Mouse (Mus musculus) urinary bladder, postnatal 36 days (tissue): ENCODE data around the gene Bach2.

ENCODE experiments used
- DNase-seq, 2 experiments: peaks; one replicate each; pipeline ENCODE4 v3.0.0; 2022; ENCODE audit warnings: low spot score in 2 of 2, mixed read lengths in 1 of 2

Bach2 gene

GRCm38 (mm10) chr4:32529443-32529995, 290.9 kb downstream of the Bach2 start:
- DNase-seq: no peak

DNA sequence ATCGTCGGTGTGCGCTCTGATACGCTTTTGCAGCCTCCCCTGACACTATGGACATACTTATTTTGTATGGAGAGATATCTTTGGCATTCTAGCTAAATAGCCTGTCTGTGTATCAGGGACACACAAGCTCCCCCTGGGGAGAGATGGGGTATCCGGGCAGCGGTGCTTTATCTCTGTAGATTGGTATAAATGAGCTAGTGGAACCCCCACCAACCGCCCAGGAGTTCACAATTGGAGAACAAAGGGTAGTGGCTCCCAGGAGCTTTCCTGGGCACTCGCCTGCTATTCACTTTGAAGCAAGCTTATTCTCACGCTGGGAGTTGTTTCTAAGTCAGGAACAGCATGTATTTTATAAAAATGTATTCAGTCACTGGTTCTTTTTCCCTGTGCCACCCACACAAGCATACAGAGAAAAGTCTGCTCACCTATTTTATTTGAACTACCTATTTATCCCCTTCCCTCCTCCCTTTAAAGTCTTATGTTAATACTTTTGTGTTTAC, 291.9 kb downstream of the Bach2 start:
- DNase-seq: no peak

DNA sequence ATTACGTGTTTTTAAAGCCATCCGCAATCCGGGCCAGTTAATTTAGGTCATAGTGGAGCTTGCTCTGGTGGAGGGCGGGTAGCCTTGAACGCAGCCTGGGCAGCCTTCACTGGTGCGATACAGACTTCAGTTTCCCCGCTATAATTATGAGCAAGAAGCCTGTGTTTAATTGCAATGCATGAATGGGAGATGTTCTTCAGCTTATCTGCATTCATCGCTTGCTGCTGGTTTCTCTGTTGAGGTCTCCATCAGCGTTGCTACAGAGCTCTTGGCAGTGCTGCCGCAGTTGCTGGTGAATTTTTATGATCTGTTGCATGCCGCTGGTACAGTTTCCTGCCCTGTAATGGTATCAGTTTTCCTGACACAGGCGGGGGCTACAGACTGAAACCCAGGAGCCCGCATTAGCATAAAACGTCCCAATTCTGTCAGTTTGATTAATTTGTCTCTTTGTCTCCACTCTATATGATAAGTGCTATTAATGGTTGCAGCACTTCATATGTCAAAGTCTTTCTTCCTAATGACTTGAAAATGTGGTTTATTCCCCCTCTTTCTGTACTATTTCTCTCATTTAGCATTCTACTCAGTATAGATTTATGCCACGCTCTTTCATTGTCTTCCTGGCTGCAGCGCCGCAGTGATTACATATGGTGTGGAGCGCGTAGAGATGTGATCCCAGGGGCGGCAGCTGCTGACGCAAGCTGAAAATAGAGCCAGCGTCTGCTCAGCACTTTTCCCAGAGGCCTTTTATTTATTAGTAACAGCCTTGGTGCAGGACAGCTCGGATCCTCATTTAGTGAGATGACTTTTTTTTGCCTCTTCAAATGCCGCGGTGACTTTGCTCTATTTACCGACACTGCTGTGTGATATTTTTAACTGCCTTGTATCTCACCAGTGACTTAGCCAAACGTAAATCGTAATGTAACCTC, 292.6 kb downstream of the Bach2 start:
- peak in 1 of 2 experiments; percentile 32 for DNase-seq

DNA sequence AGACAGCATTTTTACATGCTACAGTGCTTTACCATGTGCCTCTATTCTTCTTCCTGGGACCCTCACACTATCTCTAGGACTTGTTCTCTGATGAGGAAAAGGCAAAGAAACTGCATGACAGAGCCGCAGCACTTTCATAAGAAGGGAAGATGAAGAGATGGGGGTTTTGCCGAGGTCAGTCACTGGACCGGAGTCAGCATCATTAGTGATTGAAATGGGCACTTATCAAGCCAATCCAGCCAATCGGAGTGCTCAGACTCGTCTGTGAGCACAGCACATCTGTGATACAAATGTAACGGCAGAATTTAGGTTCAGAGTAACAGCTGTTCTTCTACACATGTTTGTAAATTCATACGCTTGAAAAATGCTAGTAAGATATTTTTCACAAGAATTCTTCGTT, 293.5 kb downstream of the Bach2 start:
- DNase-seq: no peak

GRCm38 (mm10) chr4:32533735-32534134, 295.1 kb downstream of the Bach2 start:
- DNase-seq: no peak

DNA sequence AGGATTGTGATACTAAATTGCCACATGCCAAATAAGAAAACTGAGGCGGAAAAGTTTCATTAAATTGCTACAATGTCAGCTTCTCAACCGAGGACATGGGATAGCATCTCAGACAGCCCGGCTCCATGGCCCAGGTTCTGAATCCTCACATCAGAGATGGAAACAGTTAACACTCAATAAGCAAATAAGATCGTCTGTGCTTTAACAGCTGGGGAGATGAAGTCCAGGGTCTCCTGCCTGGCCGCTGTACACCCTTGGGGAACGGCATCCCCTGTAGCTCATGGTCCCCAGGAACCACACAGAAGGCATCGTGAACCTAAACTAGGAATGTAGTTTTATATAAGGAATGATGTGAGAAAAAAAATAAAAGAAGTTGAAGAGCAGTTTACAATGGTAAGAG, 297.0 kb downstream of the Bach2 start:
- no peak for DNase-seq

- peak in 1 of 2 experiments; percentile 69 for DNase-seq
These were observed 298.4 kb downstream of the Bach2 start for GRCm38 (mm10) chr4:32536870-32537508.

DNA sequence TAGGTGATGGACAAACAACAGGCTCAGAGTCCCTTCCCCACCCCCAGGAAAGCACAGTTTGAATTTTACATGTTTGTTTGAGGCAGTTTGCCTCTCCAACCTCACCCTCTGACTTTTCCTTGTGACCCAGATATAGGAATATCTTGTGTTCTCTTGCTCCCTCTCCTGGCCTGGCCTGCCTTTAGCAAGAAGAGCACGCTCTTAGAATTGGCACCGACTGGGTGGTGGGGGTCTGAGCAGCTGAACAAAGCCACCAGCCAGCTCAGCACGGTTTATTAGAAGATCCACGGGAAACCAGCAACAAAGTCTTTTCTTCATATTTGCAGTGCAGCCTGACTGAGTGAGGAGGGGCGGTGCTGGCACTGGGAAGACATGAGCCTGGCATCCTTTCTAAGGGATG, 299.5 kb downstream of the Bach2 start:
- peak in 1 of 2 experiments; percentile 56 for DNase-seq

GRCm38 (mm10) chr4:32538488-32538887, 299.9 kb downstream of the Bach2 start:
- DNase-seq: no peak

DNA sequence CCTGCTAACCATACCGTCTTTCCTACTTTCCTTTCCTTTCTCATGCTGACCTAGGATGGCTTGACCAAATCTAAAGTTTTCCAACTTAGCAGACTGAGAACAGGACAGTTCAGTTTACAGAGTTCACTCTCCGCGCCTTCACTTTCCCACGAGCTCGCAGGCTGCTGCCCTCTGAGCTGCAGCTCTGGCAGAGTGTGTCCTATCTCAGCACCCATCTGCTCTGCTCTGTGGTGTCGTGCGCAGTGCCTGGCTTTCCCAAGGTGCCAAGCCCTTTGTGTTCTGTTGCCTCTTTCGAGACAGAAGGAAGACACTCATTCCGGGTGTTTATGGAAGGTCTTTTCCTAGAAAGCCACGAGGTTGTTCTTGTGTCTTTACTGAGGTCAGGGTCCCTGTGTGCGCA, 300.4 kb downstream of the Bach2 start:
- DNase-seq: no peak

- DNase-seq: no peak
These were observed 306.4 kb downstream of the Bach2 start for GRCm38 (mm10) chr4:32544821-32545545.

- no peak for DNase-seq
These were observed 306.9 kb downstream of the Bach2 start for GRCm38 (mm10) chr4:32545548-32545947.

- no peak for DNase-seq
These were observed 310.5 kb downstream of the Bach2 start for GRCm38 (mm10) chr4:32549150-32549549.

DNA sequence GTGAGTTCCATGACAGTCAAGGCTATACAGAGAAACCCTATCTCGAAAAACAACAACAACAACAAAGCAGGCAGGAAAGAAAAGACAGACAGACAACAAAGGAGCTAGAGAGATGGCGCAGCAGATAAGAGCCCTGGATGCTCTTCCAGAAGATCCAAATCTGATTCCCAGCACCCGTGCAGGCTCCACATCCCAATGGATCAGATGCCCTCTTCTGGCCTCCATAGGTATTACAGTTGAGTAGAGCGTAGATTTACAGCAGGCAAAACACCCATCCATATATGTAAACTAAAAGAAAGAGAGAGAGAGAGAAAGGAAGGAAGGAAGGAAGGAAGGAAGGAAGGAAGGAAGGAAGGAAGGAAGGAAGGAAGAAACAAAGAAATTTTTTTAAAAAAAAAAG, 312.7 kb downstream of the Bach2 start:
- no peak for DNase-seq

GRCm38 (mm10) chr4:32555506-32555905, 316.9 kb downstream of the Bach2 start:
- DNase-seq: no peak

DNA sequence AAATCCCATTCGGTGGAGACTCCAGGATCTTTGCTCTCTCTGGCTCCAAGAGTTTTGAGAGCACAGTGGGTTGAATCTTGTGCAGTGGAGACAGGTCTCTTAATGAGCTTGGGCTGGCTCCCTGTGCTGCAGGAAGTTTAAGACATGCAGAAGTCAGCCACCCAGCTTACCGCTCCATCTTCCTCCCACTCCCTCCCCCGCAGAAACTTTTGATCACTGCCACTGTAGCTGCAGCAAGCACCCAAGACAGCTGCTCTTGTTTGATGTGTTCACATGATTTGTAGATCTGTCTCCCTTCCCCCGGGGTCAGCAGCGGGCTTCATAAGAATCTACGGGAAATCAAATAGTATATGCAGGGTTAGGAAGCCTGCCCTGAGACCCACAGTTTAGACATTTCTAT, 321.6 kb downstream of the Bach2 start:
- DNase-seq: no peak

GRCm38 (mm10) chr4:32560724-32561554, 322.3 kb downstream of the Bach2 start:
- no peak for DNase-seq

GRCm38 (mm10) chr4:32561555-32562095, 323.0 kb downstream of the Bach2 start:
- DNase-seq: peak in 1 of 2 experiments; percentile 36

- DNase-seq: no peak
These were observed 323.9 kb downstream of the Bach2 start for GRCm38 (mm10) chr4:32562319-32563115.

GRCm38 (mm10) chr4:32564416-32564815, 325.8 kb downstream of the Bach2 start:
- no peak for DNase-seq
